Mouse (Mus musculus): Measurements from ENCODE around the gene Plekha7. TPM values are rescaled to one million over a fixed set of nuclear protein-coding genes. Genes with fewer than 3 reads are reported as not detected.

Plekha7 gene
- polyA plus RNA-seq, 1 experiment = 4.8 TPM

- 79% methylated on average over 13 of the region's 13 CpGs for WGBS
- Histone ChIP-seq H3K4me1 (ENCODE audit: control insufficient read depth, insufficient read depth, low read length) (no peaks in the 10 kb centered on the region), H3K27ac (ENCODE audit: control insufficient read depth, insufficient read depth, low read depth, low read length, poor library complexity) (no peak overlapping the region), H3K4me3 (replicated peaks; ENCODE audit: control insufficient read depth, low read depth, low read length) (no peak overlapping the region)
- no peak for TF ChIP-seq CTCF (IDR thresholded peaks at IDR 0.05; ENCODE audit: control insufficient read depth, insufficient read depth, low read length)
- TF ChIP-seq POLR2A (IDR thresholded peaks at IDR 0.05; ENCODE audit: borderline replicate concordance, control insufficient read depth, low read depth, low read length) = no peak
Measured at GRCm38 (mm10) chr7:116268113-116268926, 39.9 kb downstream of the Plekha7 start.

GRCm38 (mm10) chr7:116263281-116263680 lies 44.9 kb downstream of the Plekha7 start:
- Histone ChIP-seq H3K4me1 (ENCODE audit: control insufficient read depth, insufficient read depth, low read length) (no peaks in the 10 kb centered on the region), H3K4me3 (replicated peaks; ENCODE audit: control insufficient read depth, low read depth, low read length) (no peak overlapping the region), H3K27ac (ENCODE audit: control insufficient read depth, insufficient read depth, low read depth, low read length, poor library complexity) (no peak overlapping the region)
- no peak for TF ChIP-seq CTCF (IDR thresholded peaks at IDR 0.05; ENCODE audit: control insufficient read depth, insufficient read depth, low read length)
- no peak for TF ChIP-seq POLR2A (IDR thresholded peaks at IDR 0.05; ENCODE audit: borderline replicate concordance, control insufficient read depth, low read depth, low read length)
- WGBS = 80% methylated on average over 7 of the region's 7 CpGs

GRCm38 (mm10) chr7:116262508-116262907 lies 45.7 kb downstream of the Plekha7 start:
- no peaks in the 10 kb centered on the region for H3K4me1 ChIP-seq (ENCODE audit: control insufficient read depth, insufficient read depth, low read length)
- TF ChIP-seq POLR2A (IDR thresholded peaks at IDR 0.05; ENCODE audit: borderline replicate concordance, control insufficient read depth, low read depth, low read length) = no peak
- TF ChIP-seq CTCF (IDR thresholded peaks at IDR 0.05; ENCODE audit: control insufficient read depth, insufficient read depth, low read length) = no peak
- 68% methylated on average over 2 of the region's 2 CpGs for WGBS
- H3K4me3 ChIP-seq (replicated peaks; ENCODE audit: control insufficient read depth, low read depth, low read length) = no peak overlapping the region
- H3K27ac ChIP-seq (ENCODE audit: control insufficient read depth, insufficient read depth, low read depth, low read length, poor library complexity) = no peak overlapping the region

GRCm38 (mm10) chr7:116262101-116262500 lies 46.1 kb downstream of the Plekha7 start:
- no peak for TF ChIP-seq POLR2A (IDR thresholded peaks at IDR 0.05; ENCODE audit: borderline replicate concordance, control insufficient read depth, low read depth, low read length)
- no peak for TF ChIP-seq CTCF (IDR thresholded peaks at IDR 0.05; ENCODE audit: control insufficient read depth, insufficient read depth, low read length)
- 46% methylated on average over 4 of the region's 4 CpGs for WGBS
- Histone ChIP-seq H3K4me3 (replicated peaks; ENCODE audit: control insufficient read depth, low read depth, low read length) (no peak overlapping the region), H3K4me1 (ENCODE audit: control insufficient read depth, insufficient read depth, low read length) (no peaks in the 10 kb centered on the region), H3K27ac (ENCODE audit: control insufficient read depth, insufficient read depth, low read depth, low read length, poor library complexity) (no peak overlapping the region)

GRCm38 (mm10) chr7:116260826-116261615 lies 47.2 kb downstream of the Plekha7 start:
- Histone ChIP-seq H3K4me1 (ENCODE audit: control insufficient read depth, insufficient read depth, low read length) (no peaks in the 10 kb centered on the region), H3K4me3 (replicated peaks; ENCODE audit: control insufficient read depth, low read depth, low read length) (no peak overlapping the region), H3K27ac (ENCODE audit: control insufficient read depth, insufficient read depth, low read depth, low read length, poor library complexity) (no peak overlapping the region)
- 63% methylated on average over 4 of the region's 4 CpGs for WGBS
- TF ChIP-seq CTCF (IDR thresholded peaks at IDR 0.05; ENCODE audit: control insufficient read depth, insufficient read depth, low read length) = no peak
- TF ChIP-seq POLR2A (IDR thresholded peaks at IDR 0.05; ENCODE audit: borderline replicate concordance, control insufficient read depth, low read depth, low read length) = no peak

- WGBS = 79% methylated on average over 17 of the region's 17 CpGs
- H3K4me1 ChIP-seq (ENCODE audit: control insufficient read depth, insufficient read depth, low read length) = no peaks in the 10 kb centered on the region; the same call in 1 of the 2 replicates
- no peak overlapping the region for H3K27ac ChIP-seq (ENCODE audit: control insufficient read depth, insufficient read depth, low read depth, low read length, poor library complexity)
- H3K4me3 ChIP-seq (replicated peaks; ENCODE audit: control insufficient read depth, low read depth, low read length) = no peak overlapping the region
- TF ChIP-seq POLR2A (IDR thresholded peaks at IDR 0.05; ENCODE audit: borderline replicate concordance, control insufficient read depth, low read depth, low read length) (no peak), CTCF (IDR thresholded peaks at IDR 0.05; ENCODE audit: control insufficient read depth, insufficient read depth, low read length) (no peak)
Measured at GRCm38 (mm10) chr7:116258464-116259185, 49.6 kb downstream of the Plekha7 start.

GRCm38 (mm10) chr7:116257953-116258352 lies 50.2 kb downstream of the Plekha7 start:
- WGBS = 90% methylated on average over 10 of the region's 10 CpGs
- Histone ChIP-seq H3K4me3 (replicated peaks; ENCODE audit: control insufficient read depth, low read depth, low read length) (no peak overlapping the region), H3K27ac (ENCODE audit: control insufficient read depth, insufficient read depth, low read depth, low read length, poor library complexity) (no peak overlapping the region), H3K4me1 (ENCODE audit: control insufficient read depth, insufficient read depth, low read length) (no peaks in the 10 kb centered on the region; the same call in 1 of the 2 replicates)
- TF ChIP-seq POLR2A (IDR thresholded peaks at IDR 0.05; ENCODE audit: borderline replicate concordance, control insufficient read depth, low read depth, low read length) (no peak), CTCF (IDR thresholded peaks at IDR 0.05; ENCODE audit: control insufficient read depth, insufficient read depth, low read length) (no peak)

GRCm38 (mm10) chr7:116255664-116256063 lies 52.5 kb downstream of the Plekha7 start:
- WGBS = 82% methylated on average over 5 of the region's 5 CpGs
- no peak overlapping the region for H3K4me3 ChIP-seq (replicated peaks; ENCODE audit: control insufficient read depth, low read depth, low read length)
- no peaks in the 10 kb centered on the region; the same call in 1 of the 2 replicates for H3K4me1 ChIP-seq (ENCODE audit: control insufficient read depth, insufficient read depth, low read length)
- TF ChIP-seq POLR2A (IDR thresholded peaks at IDR 0.05; ENCODE audit: borderline replicate concordance, control insufficient read depth, low read depth, low read length) = no peak
- no peak for TF ChIP-seq CTCF (IDR thresholded peaks at IDR 0.05; ENCODE audit: control insufficient read depth, insufficient read depth, low read length)
- H3K27ac ChIP-seq (ENCODE audit: control insufficient read depth, insufficient read depth, low read depth, low read length, poor library complexity) = no peak overlapping the region

Data from bone marrow, adult 2 months (tissue).